Mouse (Mus musculus): ENCODE results near the gene Arglu1. TPM values are rescaled to one million over a fixed set of nuclear protein-coding genes. Genes with fewer than 3 reads are reported as not detected.

The Arglu1 gene
- polyA plus RNA-seq, 1 experiment from 2014 or later, result 156 TPM

- no peak overlapping the region for H3K27ac ChIP-seq (ENCODE audit: low read length)
- no peak for ATAC-seq (ENCODE audit: insufficient number of reproducible peaks, insufficient read depth, low FRiP score, low read depth)
Measured at GRCm38 (mm10) chr8:8700821-8701220, 10.5 kb upstream of the Arglu1 start.

GRCm38 (mm10) chr8:8700229-8700628 lies 9.9 kb upstream of the Arglu1 start:
- H3K27ac ChIP-seq (ENCODE audit: low read length), result no peak overlapping the region
- no peaks in the 10 kb centered on the region for H3K9me3 ChIP-seq (ENCODE audit: control insufficient read depth, low read depth, low read length)
- WGBS, result 68% methylated on average over 4 of the region's 4 CpGs
- no peaks in the 10 kb centered on the region for H3K27me3 ChIP-seq (ENCODE audit: control insufficient read depth, insufficient read depth, low read length)
- no peak overlapping the region for H3K4me2 ChIP-seq (replicated peaks; ENCODE audit: low read depth, low read length)
- H3K4me1 ChIP-seq (ENCODE audit: control insufficient read depth, insufficient read depth, low read length), result no peaks in the 10 kb centered on the region
- no peak overlapping the region for H3K4me3 ChIP-seq (ENCODE audit: low read depth, low read length)
- H3K36me3 ChIP-seq (ENCODE audit: control insufficient read depth, insufficient read depth, low read length), result no peaks in the 10 kb centered on the region
- no peak overlapping the region for H3K9ac ChIP-seq (replicated peaks; ENCODE audit: low read depth, low read length)
- no peak for ATAC-seq (ENCODE audit: insufficient number of reproducible peaks, insufficient read depth, low FRiP score, low read depth)

More at GRCm38 (mm10) chr8:8700821-8701220, 10.5 kb upstream of the Arglu1 start:
- Histone ChIP-seq H3K9me3 (ENCODE audit: control insufficient read depth, low read depth, low read length) (no peaks in the 10 kb centered on the region), H3K4me2 (replicated peaks; ENCODE audit: low read depth, low read length) (no peak overlapping the region), H3K4me1 (ENCODE audit: control insufficient read depth, insufficient read depth, low read length) (no peaks in the 10 kb centered on the region), H3K4me3 (ENCODE audit: low read depth, low read length) (no peak overlapping the region), H3K27me3 (ENCODE audit: control insufficient read depth, insufficient read depth, low read length) (no peaks in the 10 kb centered on the region), H3K36me3 (ENCODE audit: control insufficient read depth, insufficient read depth, low read length) (no peaks in the 10 kb centered on the region), H3K9ac (replicated peaks; ENCODE audit: low read depth, low read length) (no peak overlapping the region)
- 89% methylated on average over 10 of the region's 10 CpGs for WGBS

GRCm38 (mm10) chr8:8689454-8690145 lies 721 bp downstream of the Arglu1 start:
- Histone ChIP-seq H3K9ac (replicated peaks; ENCODE audit: low read depth, low read length) (peak overlapping the region; percentile 99), H3K4me2 (replicated peaks; ENCODE audit: low read depth, low read length) (peak overlapping the region; percentile 57), H3K9me3 (ENCODE audit: control insufficient read depth, low read depth, low read length) (no peaks in the 10 kb centered on the region), H3K4me3 (ENCODE audit: low read depth, low read length) (peak overlapping the region; percentile 58), H3K27ac (ENCODE audit: low read length) (peak overlapping the region; percentile 95), H3K36me3 (ENCODE audit: control insufficient read depth, insufficient read depth, low read length) (no peaks in the 10 kb centered on the region), H3K4me1 (ENCODE audit: control insufficient read depth, insufficient read depth, low read length) (peaks cover 30% of the 10 kb centered on the region), H3K27me3 (ENCODE audit: control insufficient read depth, insufficient read depth, low read length) (no peaks in the 10 kb centered on the region)
- WGBS, result under 1% methylated on average over 61 of the region's 68 CpGs
- ATAC-seq (ENCODE audit: insufficient number of reproducible peaks, insufficient read depth, low FRiP score, low read depth), result peak; percentile 70

GRCm38 (mm10) chr8:8688823-8689453 lies 1.4 kb downstream of the Arglu1 start:
- Histone ChIP-seq H3K4me3 (ENCODE audit: low read depth, low read length) (peak overlapping the region; percentile 58), H3K9ac (replicated peaks; ENCODE audit: low read depth, low read length) (peak overlapping the region; percentile 99; the same call in 1 of the 2 replicates), H3K27me3 (ENCODE audit: control insufficient read depth, insufficient read depth, low read length) (no peaks in the 10 kb centered on the region), H3K9me3 (ENCODE audit: control insufficient read depth, low read depth, low read length) (no peaks in the 10 kb centered on the region), H3K4me2 (replicated peaks; ENCODE audit: low read depth, low read length) (peak overlapping the region; percentile 57), H3K27ac (ENCODE audit: low read length) (no peak overlapping the region), H3K36me3 (ENCODE audit: control insufficient read depth, insufficient read depth, low read length) (no peaks in the 10 kb centered on the region), H3K4me1 (ENCODE audit: control insufficient read depth, insufficient read depth, low read length) (peaks cover 30% of the 10 kb centered on the region)
- ATAC-seq (ENCODE audit: insufficient number of reproducible peaks, insufficient read depth, low FRiP score, low read depth), result no peak
- WGBS, result 15% methylated on average over 9 of the region's 9 CpGs

GRCm38 (mm10) chr8:8685517-8685916 lies 4.8 kb downstream of the Arglu1 start:
- Histone ChIP-seq H3K4me1 (ENCODE audit: control insufficient read depth, insufficient read depth, low read length) (peaks cover 34% of the 10 kb centered on the region), H3K9me3 (ENCODE audit: control insufficient read depth, low read depth, low read length) (no peaks in the 10 kb centered on the region), H3K9ac (replicated peaks; ENCODE audit: low read depth, low read length) (no peak overlapping the region), H3K36me3 (ENCODE audit: control insufficient read depth, insufficient read depth, low read length) (peaks cover 16% of the 10 kb centered on the region), H3K27ac (ENCODE audit: low read length) (no peak overlapping the region), H3K4me2 (replicated peaks; ENCODE audit: low read depth, low read length) (no peak overlapping the region), H3K27me3 (ENCODE audit: control insufficient read depth, insufficient read depth, low read length) (no peaks in the 10 kb centered on the region), H3K4me3 (ENCODE audit: low read depth, low read length) (no peak overlapping the region)
- WGBS, result 76% methylated on average over 2 of the region's 2 CpGs
- no peak for ATAC-seq (ENCODE audit: insufficient number of reproducible peaks, insufficient read depth, low FRiP score, low read depth)

- 52% methylated on average over 3 of the region's 3 CpGs for WGBS
- Histone ChIP-seq H3K4me2 (replicated peaks; ENCODE audit: low read depth, low read length) (no peak overlapping the region), H3K27me3 (ENCODE audit: control insufficient read depth, insufficient read depth, low read length) (no peaks in the 10 kb centered on the region), H3K9me3 (ENCODE audit: control insufficient read depth, low read depth, low read length) (no peaks in the 10 kb centered on the region), H3K27ac (ENCODE audit: low read length) (no peak overlapping the region), H3K4me1 (ENCODE audit: control insufficient read depth, insufficient read depth, low read length) (peaks cover 26% of the 10 kb centered on the region), H3K36me3 (ENCODE audit: control insufficient read depth, insufficient read depth, low read length) (peaks cover 33% of the 10 kb centered on the region), H3K4me3 (ENCODE audit: low read depth, low read length) (no peak overlapping the region), H3K9ac (replicated peaks; ENCODE audit: low read depth, low read length) (no peak overlapping the region)
- no peak for ATAC-seq (ENCODE audit: insufficient number of reproducible peaks, insufficient read depth, low FRiP score, low read depth)
Measured at GRCm38 (mm10) chr8:8682697-8683096, 7.6 kb downstream of the Arglu1 start.

- Histone ChIP-seq H3K27ac (ENCODE audit: low read length) (no peak overlapping the region), H3K36me3 (ENCODE audit: control insufficient read depth, insufficient read depth, low read length) (peaks cover 51% of the 10 kb centered on the region)
- 92% methylated on average over 3 of the region's 3 CpGs for WGBS
Measured at GRCm38 (mm10) chr8:8678236-8678635, 12.1 kb downstream of the Arglu1 start.

GRCm38 (mm10) chr8:8674864-8675263 lies 15.5 kb downstream of the Arglu1 start:
- H3K36me3 ChIP-seq (ENCODE audit: control insufficient read depth, insufficient read depth, low read length), result peaks cover 49% of the 10 kb centered on the region
- H3K27ac ChIP-seq (ENCODE audit: low read length), result no peak overlapping the region
- H3K9me3 ChIP-seq (ENCODE audit: control insufficient read depth, low read depth, low read length), result no peaks in the 10 kb centered on the region
- WGBS, result 84% methylated on average over 5 of the region's 5 CpGs
- H3K4me2 ChIP-seq (replicated peaks; ENCODE audit: low read depth, low read length), result no peak overlapping the region
- H3K4me1 ChIP-seq (ENCODE audit: control insufficient read depth, insufficient read depth, low read length), result no peaks in the 10 kb centered on the region
- no peak for ATAC-seq (ENCODE audit: insufficient number of reproducible peaks, insufficient read depth, low FRiP score, low read depth)
- H3K27me3 ChIP-seq (ENCODE audit: control insufficient read depth, insufficient read depth, low read length), result no peaks in the 10 kb centered on the region
- no peak overlapping the region for H3K4me3 ChIP-seq (ENCODE audit: low read depth, low read length)
- no peak overlapping the region for H3K9ac ChIP-seq (replicated peaks; ENCODE audit: low read depth, low read length)

More at GRCm38 (mm10) chr8:8678236-8678635, 12.1 kb downstream of the Arglu1 start:
- Histone ChIP-seq H3K9me3 (ENCODE audit: control insufficient read depth, low read depth, low read length) (no peaks in the 10 kb centered on the region), H3K4me3 (ENCODE audit: low read depth, low read length) (no peak overlapping the region), H3K27me3 (ENCODE audit: control insufficient read depth, insufficient read depth, low read length) (no peaks in the 10 kb centered on the region), H3K4me1 (ENCODE audit: control insufficient read depth, insufficient read depth, low read length) (0 out of 2 replicates have a peak, but pooled peaks cover 2% of the 10 kb centered on the region), H3K4me2 (replicated peaks; ENCODE audit: low read depth, low read length) (no peak overlapping the region), H3K9ac (replicated peaks; ENCODE audit: low read depth, low read length) (no peak overlapping the region)
- no peak for ATAC-seq (ENCODE audit: insufficient number of reproducible peaks, insufficient read depth, low FRiP score, low read depth)

Data from stomach, embryonic 14.5 days (tissue).